Mouse (Mus musculus): ENCODE data around the gene Ltb.

The Ltb gene

GRCm38 (mm10) chr17:35196321-35196641, 2.0 kb downstream of the Ltb start:
- Histone ChIP-seq H3K36me3 (ENCODE audit: control insufficient read depth, insufficient read depth, low read length, poor library complexity, severe bottlenecking) (peaks cover 23% of the 10 kb centered on the region), H3K27me3 (ENCODE audit: control insufficient read depth, insufficient read depth, low read length, poor library complexity, severe bottlenecking) (no peaks in the 10 kb centered on the region)
- no peak for DNase-seq (ENCODE audit: low read depth, low spot score)

GRCm38 (mm10) chr17:35197126-35197525, 2.9 kb downstream of the Ltb start:
- DNase-seq (ENCODE audit: low read depth, low spot score): peak; percentile 63
- Histone ChIP-seq H3K27me3 (ENCODE audit: control insufficient read depth, insufficient read depth, low read length, poor library complexity, severe bottlenecking) (no peaks in the 10 kb centered on the region), H3K36me3 (ENCODE audit: control insufficient read depth, insufficient read depth, low read length, poor library complexity, severe bottlenecking) (peaks cover 23% of the 10 kb centered on the region)

DNA sequence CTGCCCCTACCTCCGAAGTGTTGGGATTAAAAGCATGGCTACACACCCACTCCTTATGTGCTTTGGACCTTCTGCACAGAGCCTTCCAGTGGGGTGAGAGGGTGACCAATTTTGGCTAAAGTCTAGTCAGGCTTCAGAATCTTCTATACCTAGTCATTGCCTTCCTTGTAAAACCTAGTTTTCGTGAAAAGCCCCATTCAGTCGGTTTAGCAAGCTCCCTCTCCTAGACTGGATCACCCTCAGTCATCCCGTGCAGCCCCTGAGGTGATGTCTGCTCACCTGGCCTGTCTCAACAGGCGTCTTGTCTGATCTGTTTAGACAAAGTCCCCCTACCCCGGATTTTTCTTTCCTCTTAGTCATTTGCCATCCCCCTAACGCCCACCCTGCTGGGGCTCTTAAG, 3.8 kb downstream of the Ltb start:
- no peak for DNase-seq (ENCODE audit: low read depth, low spot score)
- no peaks in the 10 kb centered on the region for H3K27me3 ChIP-seq (ENCODE audit: control insufficient read depth, insufficient read depth, low read length, poor library complexity, severe bottlenecking)
- peaks cover 23% of the 10 kb centered on the region for H3K36me3 ChIP-seq (ENCODE audit: control insufficient read depth, insufficient read depth, low read length, poor library complexity, severe bottlenecking)

DNA sequence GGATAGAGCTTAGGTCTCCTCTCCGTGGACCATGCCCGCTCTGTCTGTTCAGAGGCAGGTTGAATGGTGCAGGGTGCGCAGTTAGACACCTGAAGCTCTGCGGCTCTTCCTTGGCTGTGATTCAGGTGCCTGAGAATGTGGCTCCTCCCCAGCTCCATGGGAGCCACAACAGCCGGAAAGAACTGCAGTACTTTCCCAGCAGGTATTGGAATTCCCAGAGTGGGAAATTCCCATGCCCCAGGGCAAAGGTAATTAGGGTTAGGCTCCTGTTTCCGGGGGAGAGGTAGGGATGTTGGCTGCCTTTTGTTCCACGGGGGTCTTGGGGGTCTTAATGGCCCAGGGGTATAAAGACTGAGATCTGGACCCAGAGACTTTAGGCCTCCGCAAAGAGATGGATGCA, 4.7 kb downstream of the Ltb start:
- DNase-seq (ENCODE audit: low read depth, low spot score): no peak
- Histone ChIP-seq H3K36me3 (ENCODE audit: control insufficient read depth, insufficient read depth, low read length, poor library complexity, severe bottlenecking) (peaks cover 23% of the 10 kb centered on the region), H3K27me3 (ENCODE audit: control insufficient read depth, insufficient read depth, low read length, poor library complexity, severe bottlenecking) (no peaks in the 10 kb centered on the region)

DNA sequence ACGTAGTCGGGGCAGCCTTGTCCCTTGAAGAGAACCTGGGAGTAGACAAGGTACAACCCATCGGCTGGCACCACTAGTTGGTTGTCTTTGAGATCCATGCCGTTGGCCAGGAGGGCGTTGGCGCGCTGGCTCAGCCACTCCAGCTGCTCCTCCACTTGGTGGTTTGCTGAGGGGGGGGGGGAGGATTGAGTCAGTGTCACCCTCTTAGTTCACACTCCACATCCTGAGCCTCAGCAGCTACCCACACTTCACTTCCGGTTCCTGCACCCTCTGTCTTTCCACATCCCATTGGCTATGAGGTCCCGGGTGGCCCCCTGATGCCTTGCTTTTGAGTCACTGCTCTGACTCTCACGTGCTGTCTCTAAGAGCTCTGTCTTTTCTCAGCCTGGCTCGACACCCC, 6.2 kb downstream of the Ltb start:
- peak; percentile 86 for DNase-seq (ENCODE audit: low read depth, low spot score)
- H3K36me3 ChIP-seq (ENCODE audit: control insufficient read depth, insufficient read depth, low read length, poor library complexity, severe bottlenecking): peaks cover 19% of the 10 kb centered on the region
- no peaks in the 10 kb centered on the region for H3K27me3 ChIP-seq (ENCODE audit: control insufficient read depth, insufficient read depth, low read length, poor library complexity, severe bottlenecking)

- no peaks in the 10 kb centered on the region for H3K27me3 ChIP-seq (ENCODE audit: control insufficient read depth, insufficient read depth, low read length, poor library complexity, severe bottlenecking)
- peak; percentile 63 for DNase-seq (ENCODE audit: low read depth, low spot score)
Measured at GRCm38 (mm10) chr17:35201128-35201527, 6.9 kb downstream of the Ltb start.

DNA sequence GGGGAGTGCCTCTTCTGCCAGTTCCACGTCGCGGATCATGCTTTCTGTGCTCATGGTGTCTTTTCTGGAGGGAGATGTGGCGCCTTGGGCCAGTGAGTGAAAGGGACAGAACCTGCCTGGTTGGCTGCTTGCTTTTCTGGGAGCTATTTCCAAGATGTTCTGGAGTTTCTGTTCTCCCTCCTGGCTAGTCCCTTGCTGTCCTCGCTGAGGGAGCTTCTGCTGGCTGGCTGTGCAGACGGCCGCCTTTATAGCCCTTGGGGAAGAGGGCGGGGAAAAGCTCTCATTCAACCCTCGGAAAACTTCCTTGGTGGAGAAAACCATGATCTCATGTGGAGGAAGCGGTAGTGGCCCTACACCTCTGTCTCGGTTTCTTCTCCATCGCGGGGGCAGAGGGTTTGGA, 7.5 kb downstream of the Ltb start, which contains the start of gene Tnf:
Gene Tnf, minus strand, starts transcription at position 221 of the 400 bp plus-strand sequence.
- DNase-seq (ENCODE audit: low read depth, low spot score): peak; percentile 80
- no peaks in the 10 kb centered on the region for H3K27me3 ChIP-seq (ENCODE audit: control insufficient read depth, insufficient read depth, low read length, poor library complexity, severe bottlenecking)
- H3K36me3 ChIP-seq (ENCODE audit: control insufficient read depth, insufficient read depth, low read length, poor library complexity, severe bottlenecking): peaks cover 10% of the 10 kb centered on the region; the same call in 1 of the 2 replicates

More at GRCm38 (mm10) chr17:35201128-35201527, 6.9 kb downstream of the Ltb start:
- peaks cover 13% of the 10 kb centered on the region; the same call in 1 of the 2 replicates for H3K36me3 ChIP-seq (ENCODE audit: control insufficient read depth, insufficient read depth, low read length, poor library complexity, severe bottlenecking)

GRCm38 (mm10) chr17:35202442-35202841, 8.2 kb downstream of the Ltb start:
- H3K36me3 ChIP-seq (ENCODE audit: control insufficient read depth, insufficient read depth, low read length, poor library complexity, severe bottlenecking): peaks cover 10% of the 10 kb centered on the region; the same call in 1 of the 2 replicates
- DNase-seq (ENCODE audit: low read depth, low spot score): no peak
- H3K27me3 ChIP-seq (ENCODE audit: control insufficient read depth, insufficient read depth, low read length, poor library complexity, severe bottlenecking): no peaks in the 10 kb centered on the region

- Histone ChIP-seq H3K27me3 (ENCODE audit: control insufficient read depth, insufficient read depth, low read length, poor library complexity, severe bottlenecking) (no peaks in the 10 kb centered on the region), H3K36me3 (ENCODE audit: control insufficient read depth, insufficient read depth, low read length, poor library complexity, severe bottlenecking) (peaks cover 4% of the 10 kb centered on the region; the same call in 1 of the 2 replicates)
- DNase-seq (ENCODE audit: low read depth, low spot score): peak; percentile 82
Measured at GRCm38 (mm10) chr17:35204494-35205379, 10.5 kb downstream of the Ltb start, which contains the start of gene Lta. Gene Lta (minus strand): TSS chr17:35205351.

DNA sequence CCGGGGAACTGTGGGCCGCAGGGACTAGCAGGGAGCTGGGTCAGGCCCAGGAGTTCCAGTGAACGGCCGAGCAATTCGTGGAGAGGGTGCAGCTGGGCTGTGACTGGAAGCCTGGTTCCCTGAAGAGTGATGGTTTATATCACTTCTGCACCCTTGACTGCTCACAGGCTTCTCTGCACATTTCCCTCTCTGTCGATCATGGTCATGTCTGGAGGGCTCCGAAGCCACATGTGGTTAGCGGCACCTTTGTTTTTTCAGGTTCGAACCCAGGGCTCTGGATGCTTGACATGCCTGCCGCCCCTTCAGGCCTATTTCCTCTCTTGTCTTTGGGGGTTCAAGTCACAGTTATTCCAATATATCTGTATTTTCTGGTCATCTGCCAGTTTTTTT, 11.1 kb downstream of the Ltb start:
- DNase-seq (ENCODE audit: low read depth, low spot score): peak; percentile 58
- H3K36me3 ChIP-seq (ENCODE audit: control insufficient read depth, insufficient read depth, low read length, poor library complexity, severe bottlenecking): no peaks in the 10 kb centered on the region

DNA sequence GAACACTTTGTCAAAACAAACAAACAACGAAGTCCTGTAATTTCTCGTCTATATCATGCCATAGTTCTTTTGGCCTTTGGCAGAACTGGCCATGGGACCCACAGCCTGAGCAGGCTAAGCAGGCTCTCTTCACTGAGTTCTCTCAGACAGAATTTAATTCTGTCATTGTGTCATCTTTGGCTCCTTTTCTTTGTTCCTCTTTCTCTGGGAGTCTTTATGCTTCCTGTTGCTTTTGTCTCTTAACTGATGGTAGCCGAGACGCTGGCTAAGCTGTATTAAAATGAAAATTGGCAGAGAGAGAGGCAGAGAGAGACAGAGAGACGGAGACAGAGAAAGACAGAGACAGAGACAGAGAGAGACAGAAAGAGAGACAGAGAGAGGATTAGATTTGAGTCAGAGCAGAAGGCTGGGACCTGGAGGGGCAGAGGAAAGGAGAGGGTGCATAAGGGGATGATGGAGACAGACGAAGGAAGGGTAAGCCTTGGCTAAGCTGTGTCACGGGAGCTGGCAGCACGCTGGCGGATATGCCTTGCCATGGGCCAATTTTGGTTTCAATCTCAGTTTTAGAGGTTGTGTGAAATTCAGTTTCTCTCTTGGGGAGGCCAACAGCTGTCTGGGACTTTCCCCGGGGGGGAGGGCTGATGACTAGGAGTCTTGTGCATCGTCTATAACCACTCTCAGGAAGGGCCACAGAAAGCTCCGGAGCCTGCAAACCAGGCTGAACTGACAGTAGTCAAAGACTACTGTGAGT, 15.7 kb downstream of the Ltb start:
- DNase-seq (ENCODE audit: low read depth, low spot score): peak; percentile 89
- no peaks in the 10 kb centered on the region for H3K27me3 ChIP-seq (ENCODE audit: control insufficient read depth, insufficient read depth, low read length, poor library complexity, severe bottlenecking)
- no peaks in the 10 kb centered on the region for H3K36me3 ChIP-seq (ENCODE audit: control insufficient read depth, insufficient read depth, low read length, poor library complexity, severe bottlenecking)

More for the DNA sequence above, 11.1 kb downstream of the Ltb start:
- no peaks in the 10 kb centered on the region for H3K27me3 ChIP-seq (ENCODE audit: control insufficient read depth, insufficient read depth, low read length, poor library complexity, severe bottlenecking)

DNA sequence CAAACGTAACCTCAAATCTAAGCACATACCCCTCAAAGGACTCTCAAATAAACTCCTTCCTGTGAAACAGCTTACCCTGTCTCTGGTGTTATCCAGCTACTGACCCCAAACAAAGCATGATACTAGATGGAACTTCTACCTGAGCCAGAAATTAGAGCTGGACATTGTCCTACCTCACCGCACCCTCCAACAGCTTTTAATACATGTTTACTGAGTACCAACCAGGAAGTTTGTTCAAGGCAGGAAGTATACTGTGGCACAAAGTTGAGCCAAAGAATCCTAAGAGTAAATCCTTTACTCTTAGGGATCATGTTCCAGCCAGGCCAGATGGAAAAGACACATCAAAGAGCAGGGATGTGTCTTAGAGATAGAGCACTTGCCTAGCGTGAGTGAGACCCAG, 16.4 kb downstream of the Ltb start:
- Histone ChIP-seq H3K27me3 (ENCODE audit: control insufficient read depth, insufficient read depth, low read length, poor library complexity, severe bottlenecking) (no peaks in the 10 kb centered on the region), H3K36me3 (ENCODE audit: control insufficient read depth, insufficient read depth, low read length, poor library complexity, severe bottlenecking) (no peaks in the 10 kb centered on the region)
- no peak for DNase-seq (ENCODE audit: low read depth, low spot score)

DNA sequence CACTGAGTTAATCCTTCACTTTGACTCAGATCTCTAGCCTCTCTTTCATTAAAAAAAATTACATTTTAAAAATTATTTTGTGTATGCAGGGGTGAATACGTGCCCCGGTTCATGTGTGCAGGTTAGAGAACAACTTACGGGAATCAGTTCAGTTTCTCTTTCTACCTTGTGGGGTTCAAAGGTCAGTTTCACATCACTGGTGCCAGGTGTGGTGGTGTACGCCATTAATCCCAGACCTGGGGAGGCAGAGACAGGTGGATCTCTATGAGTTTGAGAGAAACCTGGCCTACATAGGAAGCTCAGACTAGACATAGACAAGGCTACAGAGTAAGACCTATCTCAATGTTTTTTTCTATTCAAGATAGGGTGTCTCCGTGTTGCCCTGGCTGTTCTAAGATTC, 18.8 kb downstream of the Ltb start:
- Histone ChIP-seq H3K36me3 (ENCODE audit: control insufficient read depth, insufficient read depth, low read length, poor library complexity, severe bottlenecking) (no peaks in the 10 kb centered on the region), H3K27me3 (ENCODE audit: control insufficient read depth, insufficient read depth, low read length, poor library complexity, severe bottlenecking) (no peaks in the 10 kb centered on the region)
- no peak for DNase-seq (ENCODE audit: low read depth, low spot score)

DNA sequence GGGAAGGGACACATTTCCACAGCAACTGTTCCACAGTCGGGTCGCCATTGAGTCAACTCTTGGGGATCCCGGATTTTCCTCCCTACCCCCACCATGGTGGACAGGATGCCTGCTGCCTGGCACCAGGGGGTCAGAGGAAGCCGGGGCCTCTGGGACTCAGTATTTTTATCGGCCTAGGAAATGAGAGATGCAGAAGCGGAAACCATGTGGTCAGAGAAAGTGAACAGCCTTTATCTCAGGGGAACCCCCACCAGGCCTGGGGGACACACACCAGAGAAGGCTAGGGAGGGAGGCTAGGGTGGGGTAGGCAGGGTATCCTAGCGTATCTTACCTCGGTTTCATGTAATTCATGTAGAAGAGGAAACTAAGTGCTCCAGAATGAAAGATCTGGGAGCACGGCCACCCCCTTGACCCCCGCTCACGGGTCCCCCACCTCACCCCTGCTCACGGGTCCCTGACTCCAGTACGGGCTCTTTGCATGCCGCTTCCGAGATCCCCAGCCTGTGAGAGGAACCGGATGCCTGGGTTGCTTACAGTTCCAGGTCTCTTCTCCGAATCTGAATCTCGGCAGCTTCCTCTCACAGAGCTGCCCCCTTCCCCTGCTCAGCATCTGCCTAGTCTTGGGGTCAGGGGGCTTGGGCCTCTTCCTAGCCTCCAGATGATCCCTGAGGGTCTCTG, 24.4 kb downstream of the Ltb start:
- Histone ChIP-seq H3K27me3 (ENCODE audit: control insufficient read depth, insufficient read depth, low read length, poor library complexity, severe bottlenecking) (no peaks in the 10 kb centered on the region), H3K36me3 (ENCODE audit: control insufficient read depth, insufficient read depth, low read length, poor library complexity, severe bottlenecking) (no peaks in the 10 kb centered on the region; the same call in 1 of the 2 replicates)
- peak; percentile 88 for DNase-seq (ENCODE audit: low read depth, low spot score)

All from splenic B cell, adult 2 months (primary cell).